Mouse (Mus musculus): ENCODE measurements around the gene Casz1.

The Casz1 gene

DNA sequence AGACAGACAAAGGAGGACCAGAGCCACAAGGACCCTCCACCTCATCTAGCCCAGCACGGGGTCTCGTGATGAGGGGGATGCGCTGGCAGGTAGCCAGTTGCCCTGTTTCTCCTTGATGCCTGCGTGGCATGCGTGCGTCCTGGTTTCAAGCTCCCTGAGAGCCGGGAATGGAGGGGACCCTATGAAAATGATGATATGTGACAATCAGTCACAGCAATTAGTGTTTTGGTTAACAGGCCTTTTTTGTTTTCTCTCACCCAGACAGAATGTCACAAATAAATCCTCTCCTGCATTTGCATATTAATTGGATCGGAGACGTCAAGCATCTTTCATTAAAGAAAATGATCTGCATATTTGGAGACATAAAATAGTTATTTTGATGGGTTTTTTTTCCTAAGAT, 71.9 kb downstream of the Casz1 start:
- intact Hi-C loops (cut with DNase I), result no loop called here

DNA sequence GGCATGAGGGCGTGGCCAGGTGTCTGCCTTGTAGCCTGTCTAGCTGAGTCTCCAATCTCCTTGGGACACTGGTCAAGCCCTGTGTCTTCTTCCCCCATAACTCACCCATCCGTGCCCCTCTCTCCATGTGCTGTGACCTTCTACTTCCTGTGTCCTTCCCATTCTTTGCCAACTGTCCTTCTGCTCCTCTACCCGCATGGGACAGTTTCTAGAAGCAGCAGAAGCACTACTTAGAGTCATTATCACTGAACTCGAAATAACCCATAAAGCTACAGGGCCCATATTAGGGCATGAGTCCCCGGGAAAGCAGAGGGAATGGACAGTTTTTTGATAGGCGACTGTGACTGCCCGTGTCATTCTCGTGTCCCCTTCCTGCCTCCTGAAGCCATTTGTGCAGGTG, 72.6 kb downstream of the Casz1 start:
- intact Hi-C loops (cut with DNase I), result no loop called here

DNA sequence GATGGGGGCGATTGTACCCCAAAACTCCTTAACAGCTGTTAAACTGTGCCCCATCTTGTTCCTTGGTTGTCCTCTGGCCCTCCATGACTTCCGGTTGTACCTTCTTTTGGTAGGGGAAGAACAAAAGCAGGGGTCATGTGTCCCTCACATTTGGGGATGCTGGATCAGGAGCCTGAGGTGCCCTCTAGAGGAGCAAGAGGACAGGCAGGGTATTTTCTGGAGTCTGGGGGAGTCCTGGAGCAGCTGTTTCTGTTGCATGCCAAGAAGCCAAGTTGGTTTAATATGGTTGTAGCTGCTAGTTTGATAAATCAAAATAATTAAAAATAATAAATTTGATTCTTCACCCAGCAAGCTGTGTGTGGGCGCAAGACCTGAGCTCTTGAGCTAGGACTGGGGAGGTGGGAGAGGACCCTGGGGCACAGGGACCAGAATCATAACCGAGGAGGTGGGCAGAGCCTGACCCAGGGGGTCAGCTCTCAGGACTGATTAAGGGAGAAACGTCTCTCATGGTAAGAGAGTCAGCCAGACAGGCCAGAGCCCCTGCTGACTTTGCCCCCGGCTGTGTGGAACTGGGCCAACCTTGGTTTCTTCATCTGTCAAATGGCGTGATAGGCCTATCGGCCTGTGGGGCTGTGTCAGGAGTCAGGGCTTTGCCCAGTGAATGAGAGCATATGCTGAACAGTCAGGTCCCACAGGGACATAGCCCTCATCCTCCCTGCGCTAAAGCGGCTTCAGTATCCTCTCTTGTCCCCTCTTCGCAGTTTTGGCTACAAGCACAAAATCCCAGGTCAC, 74.2 kb downstream of the Casz1 start:
- intact Hi-C loops (cut with DNase I), result no loop called here

DNA sequence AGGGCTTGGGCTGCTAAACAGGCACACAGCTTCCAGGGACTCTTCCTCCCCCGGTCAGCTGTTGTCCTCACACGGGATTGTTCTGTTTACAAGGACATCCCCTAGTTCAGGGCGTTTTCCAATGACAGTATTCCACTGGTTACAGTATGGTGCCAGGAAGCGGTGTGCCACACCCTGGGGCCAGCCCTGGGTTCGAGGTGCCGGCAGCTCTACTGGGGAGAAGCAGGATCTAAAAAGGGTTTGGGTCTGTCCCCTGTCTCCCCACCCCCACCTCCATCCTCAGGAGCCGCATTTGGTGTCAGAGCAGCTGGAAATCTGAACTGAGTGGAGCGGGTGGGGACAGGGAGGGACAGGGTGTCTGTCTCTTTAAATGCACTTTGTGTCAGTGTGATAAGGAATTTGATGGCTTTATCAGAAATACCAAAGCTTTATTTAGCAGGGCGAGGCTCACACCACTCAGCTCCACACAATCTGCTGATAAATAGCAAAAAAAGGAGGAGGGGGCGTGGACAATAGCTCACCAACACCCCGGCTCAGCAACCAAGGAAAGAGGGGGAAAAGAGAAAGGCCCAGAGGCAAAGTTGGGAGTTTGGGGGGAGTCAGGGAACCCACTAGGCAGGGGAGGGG, 74.9 kb downstream of the Casz1 start:
- intact Hi-C loops (cut with DNase I), result no loop called here

DNA sequence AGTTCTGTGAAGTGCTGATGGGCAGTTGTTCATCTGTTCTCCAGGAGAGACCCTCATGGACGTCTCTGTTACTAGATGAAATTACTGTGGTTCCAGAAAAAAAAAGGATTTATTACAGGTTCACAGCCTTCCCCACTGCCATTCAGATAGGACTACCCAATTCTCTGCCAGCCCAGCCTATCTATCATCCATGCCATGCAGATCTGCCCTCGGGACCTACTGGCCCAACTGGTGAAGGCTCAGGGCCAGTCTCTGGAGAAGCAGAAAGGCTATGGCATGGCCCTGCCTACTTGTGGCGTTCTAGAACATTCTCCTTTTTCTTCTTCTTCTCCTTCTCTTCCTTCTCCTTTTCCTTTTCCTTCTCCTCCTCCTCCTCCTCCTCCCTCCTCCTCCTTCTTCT, 75.4 kb downstream of the Casz1 start:
- intact Hi-C loops (cut with DNase I), result no loop called here

DNA sequence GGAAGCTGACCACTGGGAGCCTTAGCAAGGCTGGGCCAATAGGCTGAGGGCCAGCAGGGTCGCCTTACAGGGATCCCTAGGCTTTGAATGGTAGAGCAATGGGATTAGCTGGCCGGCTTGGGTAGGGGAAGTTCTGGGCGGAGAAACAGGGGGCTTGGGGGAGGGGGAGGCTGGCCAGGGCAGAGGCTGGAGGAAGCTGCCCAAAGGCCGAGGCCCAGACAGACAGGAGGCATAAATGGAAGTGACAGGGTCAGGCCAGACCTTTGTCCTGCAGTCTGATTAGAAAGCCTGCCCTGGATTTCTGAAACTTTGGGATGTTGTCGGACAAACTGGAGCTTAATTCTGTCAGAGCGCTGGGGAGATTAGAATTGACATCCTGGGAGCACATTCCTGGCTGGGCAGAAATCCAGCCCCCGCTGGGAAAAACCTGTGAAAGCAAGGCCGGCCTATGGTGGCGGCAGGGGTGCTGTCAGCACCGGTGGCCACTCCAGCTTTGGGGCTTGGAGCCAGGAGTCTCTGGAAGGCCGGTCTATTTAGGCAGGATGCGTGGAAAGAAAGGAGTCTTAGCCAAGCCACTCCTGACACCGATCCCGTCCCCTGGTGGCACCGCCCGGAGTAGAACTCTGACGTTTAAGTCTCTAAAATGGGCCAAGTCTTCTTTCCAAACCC, 76.9 kb downstream of the Casz1 start:
- intact Hi-C loops (cut with DNase I), result no loop called here

DNA sequence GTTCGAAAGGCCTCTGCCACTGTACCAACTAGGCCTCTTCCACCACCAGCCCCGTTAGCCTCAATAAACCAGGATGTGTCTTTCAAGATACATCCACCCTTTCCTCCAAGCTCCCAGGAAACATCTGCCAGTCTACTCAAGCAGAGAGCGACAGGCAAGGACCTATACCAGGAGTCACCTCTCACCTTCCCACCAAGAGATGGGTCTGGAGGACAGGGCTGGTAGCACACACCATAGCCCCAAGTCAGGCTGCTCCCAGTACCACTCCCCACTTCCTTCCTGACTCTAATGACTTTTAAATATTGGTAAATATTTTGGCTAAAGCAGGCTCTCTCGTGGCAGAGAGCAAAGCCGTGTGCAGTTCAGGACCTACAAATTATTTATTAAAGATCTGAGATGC, 77.6 kb downstream of the Casz1 start:
- intact Hi-C loops (cut with DNase I), result no loop called here

DNA sequence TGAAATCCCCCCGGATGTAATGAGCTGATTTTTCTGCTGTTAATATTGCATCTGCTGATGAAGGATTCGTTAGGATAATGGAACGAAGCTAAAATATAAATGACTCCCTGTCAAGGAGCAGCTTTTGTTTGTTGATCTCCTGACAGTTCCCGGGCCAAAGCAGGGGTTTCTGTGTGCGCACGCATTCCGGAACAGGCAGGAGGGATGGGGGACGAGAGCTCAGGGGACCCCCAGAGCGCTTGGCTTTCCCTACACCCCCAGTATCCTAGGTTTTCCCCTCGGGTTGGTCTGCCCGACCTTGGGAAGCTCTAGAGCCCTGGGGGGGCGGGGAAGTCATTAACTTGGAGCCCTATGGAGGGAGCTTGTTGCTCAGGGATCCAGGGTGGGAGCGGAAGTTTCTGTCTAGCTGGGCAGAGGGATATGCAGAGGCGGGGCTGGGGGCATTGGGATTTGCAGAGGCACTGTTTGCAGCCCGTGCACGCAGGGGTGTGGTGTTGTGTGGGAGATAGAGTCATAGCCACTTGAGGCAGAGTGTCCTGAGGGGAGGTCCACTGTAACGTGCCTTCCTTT, 78.2 kb downstream of the Casz1 start:
- intact Hi-C loops (cut with DNase I), result no loop called here

DNA sequence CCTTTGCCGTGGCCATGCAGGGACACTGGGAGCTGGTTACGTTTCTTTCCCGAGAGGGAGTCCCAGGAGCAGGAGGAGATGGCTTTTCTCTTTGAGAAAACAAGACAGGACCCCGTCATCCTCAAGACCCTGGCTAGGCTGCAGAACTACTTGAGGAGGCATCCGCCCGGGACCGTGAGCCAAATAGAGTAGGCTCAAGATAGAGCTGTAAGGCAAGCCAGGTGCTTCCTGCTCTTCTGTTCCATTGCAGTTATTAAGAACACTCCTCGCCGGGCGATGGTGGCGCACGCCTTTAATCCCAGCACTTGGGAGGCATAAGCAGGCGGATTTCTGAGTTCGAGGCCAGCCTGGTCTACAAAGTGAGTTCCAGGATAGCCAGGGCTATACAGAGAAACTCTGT, 80.4 kb downstream of the Casz1 start:
- intact Hi-C loops (cut with DNase I), result no loop called here

DNA sequence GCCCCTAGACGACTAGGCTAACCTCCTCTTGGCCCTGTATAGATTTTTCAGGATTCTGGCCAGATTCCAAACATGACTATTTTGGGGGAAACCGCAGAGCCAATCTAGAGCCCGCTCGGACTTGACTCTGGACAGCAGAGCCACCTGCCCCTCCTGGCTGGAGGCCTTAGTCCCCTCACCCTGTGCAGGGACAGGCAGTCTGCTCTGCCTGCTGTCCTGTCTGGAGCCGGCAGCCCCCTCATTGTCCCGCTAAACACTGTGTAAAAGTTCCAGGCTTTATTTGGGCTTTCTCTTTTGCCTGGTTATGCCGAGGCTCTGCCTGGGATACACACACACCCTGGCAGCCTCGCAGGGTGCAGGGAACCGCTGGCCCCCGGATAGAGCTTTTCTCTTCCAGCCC, 81.2 kb downstream of the Casz1 start:
- intact Hi-C loops (cut with DNase I), result no loop called here

DNA sequence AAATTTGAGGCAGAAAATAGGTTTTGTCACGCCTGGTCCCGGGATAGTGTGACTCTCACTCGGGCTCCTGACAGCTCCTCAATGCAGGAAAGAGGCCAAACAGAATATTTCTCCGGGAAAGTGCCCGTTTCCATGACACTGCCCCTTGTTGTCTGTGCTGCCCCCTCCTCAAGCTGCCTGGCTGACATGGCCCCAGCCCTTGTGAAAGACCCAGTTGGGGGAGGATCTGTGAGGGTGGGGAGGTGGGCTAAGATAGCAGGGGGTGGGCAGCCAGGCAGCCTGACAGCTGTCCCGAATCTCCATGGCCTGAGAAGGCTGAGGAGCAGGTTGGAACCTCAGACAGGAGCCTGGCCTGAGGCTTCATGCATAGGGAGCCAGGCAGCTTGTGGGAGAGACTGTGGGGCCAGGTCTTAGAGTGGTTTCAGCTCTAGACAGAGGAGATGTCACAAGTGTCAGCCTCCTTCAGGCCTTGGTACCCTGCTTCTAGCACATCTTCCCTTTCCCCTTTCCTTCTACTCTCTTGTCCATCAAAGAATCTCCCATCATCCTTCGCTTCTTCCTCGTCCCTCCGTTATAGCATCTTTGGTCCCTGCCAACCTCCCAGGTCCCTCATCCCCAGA, 81.8 kb downstream of the Casz1 start:
- intact Hi-C loops (cut with DNase I), result no loop called here

DNA sequence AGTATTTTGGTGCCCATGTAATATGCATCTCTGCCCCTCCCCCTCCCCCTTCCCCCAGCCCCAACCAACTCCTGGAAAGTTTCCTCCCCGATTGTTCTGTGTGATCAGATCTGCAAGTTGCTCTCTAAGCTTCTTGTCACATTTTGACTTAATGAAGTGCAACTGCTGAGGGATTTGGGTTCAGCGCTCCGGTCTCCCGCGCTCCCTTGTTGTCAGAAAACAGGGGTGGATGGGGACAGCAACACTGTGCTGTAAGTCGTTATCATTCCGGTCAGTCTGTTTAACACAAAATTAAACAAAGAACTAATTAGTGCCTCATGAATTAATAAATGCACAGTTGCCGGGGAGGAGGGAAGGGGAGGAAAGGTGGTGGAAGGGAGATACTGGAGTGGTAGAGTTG, 84.0 kb downstream of the Casz1 start:
- intact Hi-C loops (cut with DNase I), result no loop called here

DNA sequence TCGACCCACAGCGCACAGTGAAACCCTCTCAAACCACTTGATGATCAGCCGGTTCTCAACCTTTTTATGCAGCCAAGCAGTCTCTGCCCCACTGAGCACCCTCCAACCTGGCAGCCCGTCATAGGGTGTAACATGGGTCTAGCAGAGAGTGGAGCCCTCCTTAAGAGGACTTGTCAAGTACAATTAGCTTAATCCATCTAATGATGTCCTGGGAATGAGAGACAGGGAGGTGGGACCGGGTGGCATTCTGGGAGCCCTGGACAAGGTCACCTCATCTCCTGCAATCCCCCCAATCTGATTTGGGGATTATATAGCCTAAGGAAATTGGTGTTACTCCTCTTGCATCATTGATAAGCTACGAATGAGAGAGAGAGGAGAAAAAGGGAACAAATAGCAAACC, 84.8 kb downstream of the Casz1 start:
- intact Hi-C loops (cut with DNase I), result no loop called here

DNA sequence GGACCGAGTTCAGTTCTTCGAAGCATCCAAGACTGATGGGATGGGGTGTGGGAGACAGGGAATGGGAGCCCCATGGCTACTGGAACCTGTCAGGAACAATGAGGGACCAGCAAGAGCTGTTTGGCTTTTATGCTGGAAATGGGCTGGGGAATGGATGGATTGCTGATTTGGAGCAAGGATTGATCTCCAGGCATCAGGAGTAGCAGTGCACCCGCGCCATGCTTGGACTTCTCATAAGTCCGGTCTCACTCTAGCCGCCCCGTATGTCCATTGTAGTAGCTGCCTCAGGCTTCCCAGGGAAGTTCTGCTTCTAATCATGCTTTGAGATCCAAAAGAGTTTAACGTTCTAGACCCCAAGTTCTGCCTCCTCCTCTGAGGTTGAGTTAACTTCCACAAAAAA, 86.2 kb downstream of the Casz1 start:
- intact Hi-C loops (cut with DNase I), result no loop called here

DNA sequence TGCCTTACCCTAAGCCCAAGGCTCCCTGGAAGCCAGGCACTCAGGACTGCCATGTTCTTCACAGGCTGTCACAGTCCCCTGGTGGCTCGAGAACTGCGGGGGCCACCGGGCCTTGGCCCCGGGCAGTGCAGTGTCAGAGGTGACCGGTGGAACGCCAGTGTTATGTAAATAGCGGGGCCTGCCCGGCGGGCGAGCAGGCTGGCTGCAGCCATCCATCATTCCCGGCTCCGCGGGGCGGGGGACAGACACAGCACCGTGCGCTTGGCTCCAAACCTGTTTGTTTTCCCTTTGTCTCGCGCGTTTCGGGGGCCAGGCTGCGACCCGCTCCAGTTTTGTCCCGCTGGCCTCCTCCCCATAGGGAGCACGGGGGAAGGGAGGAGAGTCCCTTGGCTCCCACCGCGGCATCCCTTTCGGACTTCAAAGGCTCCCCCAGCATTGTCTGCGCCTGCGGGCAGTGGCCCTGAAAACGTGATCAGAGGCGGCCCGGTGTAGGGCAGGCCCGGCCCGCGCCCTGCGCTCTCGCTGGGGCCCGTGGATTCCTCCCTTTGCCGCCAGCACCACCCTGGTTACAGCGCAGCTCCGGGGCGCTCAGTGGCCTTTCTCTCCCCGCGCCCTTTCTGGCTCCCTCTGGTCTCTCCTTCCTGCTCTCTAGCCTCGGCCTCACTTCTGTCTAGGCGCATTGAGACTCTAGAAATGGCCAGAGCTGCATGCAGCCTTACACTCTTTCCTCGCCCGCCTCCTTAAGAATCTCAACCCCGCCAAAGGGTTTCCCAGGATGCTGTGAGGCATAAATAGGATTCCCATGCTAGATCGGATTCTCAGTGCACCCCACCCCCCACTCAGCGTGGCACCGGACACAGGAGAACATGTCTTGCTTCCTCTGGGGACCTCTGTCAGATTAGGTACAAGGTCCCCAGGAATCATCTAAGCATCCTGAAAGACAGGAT, 86.9 kb downstream of the Casz1 start:
- intact Hi-C loops (cut with DNase I), result no loop called here

DNA sequence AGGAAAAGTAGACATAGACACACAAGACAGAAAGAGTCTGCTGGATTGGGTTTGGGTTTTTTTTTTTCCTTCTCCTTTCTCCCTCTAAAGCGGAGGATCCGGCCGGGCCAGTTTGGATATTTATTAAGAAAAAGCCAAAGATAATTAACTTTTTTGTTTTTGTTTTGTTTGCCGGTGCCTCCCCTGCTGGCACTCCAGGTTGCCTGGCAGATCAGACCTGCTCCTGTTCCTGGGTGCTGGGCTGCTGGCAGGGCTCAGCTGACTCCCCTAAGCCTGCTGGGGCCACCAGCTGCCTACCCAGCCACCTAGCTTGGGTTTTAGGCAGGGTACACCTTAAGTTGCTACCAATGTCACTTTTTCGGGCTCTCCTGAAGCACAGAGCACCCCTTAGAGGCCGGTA, 91.9 kb downstream of the Casz1 start:
- intact Hi-C loops (cut with DNase I), result no loop called here

DNA sequence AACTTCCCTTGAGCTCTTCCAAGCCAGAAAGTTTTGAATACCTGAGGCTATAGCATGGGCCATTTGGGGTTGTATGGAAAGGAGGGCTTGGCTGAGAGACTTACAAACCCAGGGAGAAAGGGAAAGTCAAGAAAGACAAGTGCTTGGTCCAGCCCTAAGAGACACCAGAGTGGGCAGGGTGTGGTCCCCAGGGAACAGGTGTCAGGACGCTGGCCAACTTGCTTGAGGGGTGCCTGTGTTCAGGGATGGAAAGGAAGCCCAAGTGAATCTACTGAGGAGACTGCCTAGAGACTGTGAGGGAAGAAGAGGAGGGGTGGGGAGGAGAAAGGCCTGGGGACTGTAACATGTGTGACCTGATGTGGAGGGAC, 95.7 kb downstream of the Casz1 start:
- intact Hi-C loops (cut with DNase I), result loop anchor here (5.0 kb wide), 1 partner anchor 158 kb away; no protein-coding TSS in a partner anchor

DNA sequence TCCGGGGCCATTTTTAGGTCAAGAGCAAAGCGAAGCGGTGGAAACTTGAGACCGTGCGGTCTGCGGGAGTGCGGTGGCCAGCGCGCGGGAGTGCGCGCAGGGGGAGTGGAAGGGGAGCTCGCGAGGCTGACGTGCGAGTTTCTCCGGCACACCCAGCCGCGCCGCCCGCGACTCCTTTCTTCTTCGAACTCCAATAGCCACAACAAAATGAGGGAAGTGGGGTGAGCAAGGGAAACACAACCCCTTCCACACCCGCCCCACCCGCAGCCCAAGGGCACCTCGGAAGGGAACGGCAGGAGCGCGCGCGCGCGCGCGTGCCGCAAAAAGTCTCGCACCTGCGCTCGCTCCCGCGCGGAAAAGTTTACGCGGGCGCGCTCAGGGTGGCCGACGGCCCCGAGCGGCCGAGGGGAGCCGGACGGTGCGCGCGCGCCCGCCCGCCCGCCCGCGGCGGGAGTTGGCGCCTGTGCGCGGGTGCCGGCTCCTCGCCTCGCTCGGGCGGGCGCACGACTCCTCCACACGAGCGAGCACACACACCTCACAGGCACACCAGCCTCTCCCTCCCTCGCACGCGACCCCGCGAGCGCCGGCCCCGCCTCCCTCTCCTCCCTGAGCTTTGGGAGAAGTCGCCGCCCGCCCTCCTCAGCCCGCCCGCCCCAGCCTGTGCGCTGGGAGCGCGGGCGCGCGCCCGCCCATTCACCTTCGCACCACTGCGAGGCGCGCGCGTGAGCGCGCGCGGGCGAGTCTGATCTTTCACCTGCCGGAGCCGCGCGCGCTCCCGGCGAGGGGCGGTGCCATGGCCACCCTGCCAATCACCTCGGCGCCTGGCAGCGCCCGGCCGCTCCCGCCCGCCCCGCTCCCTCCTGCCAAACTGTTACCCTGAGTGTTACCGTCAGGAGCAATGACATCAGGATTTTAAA, 96.3 kb downstream of the Casz1 start:
- intact Hi-C loops (cut with DNase I), result loop anchor here (5.0 kb wide), 1 partner anchor 158 kb away; no protein-coding TSS in a partner anchor

DNA sequence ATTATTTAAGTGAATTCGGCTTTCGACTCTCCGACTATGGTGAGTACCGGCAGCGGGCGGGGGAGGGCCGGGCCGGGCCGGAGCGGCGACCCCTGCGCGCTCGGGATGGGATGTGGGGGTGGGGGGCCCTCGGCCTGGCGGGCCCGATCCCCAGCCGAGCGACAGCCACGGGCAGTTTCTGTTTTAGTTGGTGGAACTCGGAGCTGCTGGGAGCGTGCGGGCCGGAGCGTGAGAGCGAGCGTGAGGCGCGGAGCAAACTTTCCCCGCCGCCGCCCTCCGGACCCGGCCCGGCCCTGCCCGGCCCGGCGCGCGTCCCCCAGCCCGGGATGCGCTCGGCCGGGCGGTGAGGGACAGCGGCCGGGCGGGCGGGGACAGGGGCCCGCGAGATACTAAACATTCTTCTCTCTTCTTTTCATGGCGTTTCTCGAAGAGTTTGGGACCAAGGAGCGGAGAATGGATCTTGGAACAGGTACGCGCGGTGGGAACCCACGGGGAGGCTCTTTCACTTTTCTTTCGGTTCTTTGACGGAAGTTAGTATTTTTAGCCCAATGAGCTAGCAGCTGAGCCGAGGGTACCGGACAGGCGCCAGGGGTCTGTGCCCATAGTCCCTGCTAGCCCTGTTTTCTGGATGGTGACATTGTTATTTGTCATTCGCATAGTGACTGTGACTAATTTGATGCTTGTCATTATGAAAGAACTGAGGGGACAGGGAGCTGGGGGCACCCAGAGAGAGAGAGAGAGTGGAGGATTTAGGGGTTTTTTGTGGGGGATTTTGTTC, 97.2 kb downstream of the Casz1 start:
- intact Hi-C loops (cut with DNase I), result loop anchor here (2.0 to 5.0 kb wide), 2 partner anchors 97 to 159 kb away; partner anchors contain the start of gene Casz1

Data from adrenal gland (tissue).